Mouse (Mus musculus) neural tube, embryonic 14.5 days (tissue): ENCODE data around the gene Armc9. TPM values are rescaled to one million over a fixed set of nuclear protein-coding genes. Genes with fewer than 3 reads are reported as not detected.
A peak's percentile ranks its signal among the peaks of the same experiment; 100 is the strongest.

ENCODE experiments used
- ATAC-seq: fragments of 200-750 bp; cut with Nextera tagmentation; 2 replicates; pipeline ENCODE4 v1.8.0; 2017; ENCODE audit warnings: low read depth, mild to moderate bottlenecking, moderate TSS enrichment, moderate library complexity
- H3K27ac ChIP-seq: fragments of 300-500 bp; sonication (generic); 2 replicates; pipeline ENCODE4 v1.5.1; 2014; ENCODE audit warnings: low read depth, mild to moderate bottlenecking, control low read depth, low read length, moderate library complexity, mixed read lengths
- H3K27me3 ChIP-seq: fragments of 300-500 bp; sonication (generic); 2 replicates; pipeline ENCODE4 v1.6.1; 2014; ENCODE audit warnings: low read length; ENCODE audit not compliant: control insufficient read depth, insufficient read depth
- H3K36me3 ChIP-seq: fragments of 300-500 bp; sonication (generic); 2 replicates; pipeline ENCODE4 v1.6.1; 2014; ENCODE audit warnings: low read length, mixed read lengths; ENCODE audit not compliant: control insufficient read depth, insufficient read depth
- H3K4me1 ChIP-seq: fragments of 300-500 bp; sonication (generic); 2 replicates; pipeline ENCODE4 v1.6.1; 2014; ENCODE audit warnings: low read length; ENCODE audit not compliant: control insufficient read depth, insufficient read depth
- H3K4me2 ChIP-seq: fragments of 300-500 bp; sonication (generic); 2 replicates; pipeline ENCODE4 v1.6.1; 2014; ENCODE audit warnings: mild to moderate bottlenecking, low read depth, low read length, control low read depth
- H3K4me3 ChIP-seq: fragments of 300-500 bp; sonication (generic); 2 replicates; pipeline ENCODE4 v1.5.1; 2014; ENCODE audit warnings: low read depth, low read length, control low read depth, mixed read lengths
- H3K9ac ChIP-seq: fragments of 300-500 bp; sonication (generic); replicated peaks from 2 replicates; pipeline ENCODE4 v1.6.1; 2014; ENCODE audit warnings: low read depth, mild to moderate bottlenecking, control low read depth, low read length, mixed read lengths
- H3K9me3 ChIP-seq: fragments of 300-500 bp; sonication (generic); 2 replicates; pipeline ENCODE4 v1.6.1; 2016; ENCODE audit warnings: low read length; ENCODE audit not compliant: control insufficient read depth
- WGBS: fragments of 180-500 bp; shearing (Covaris S2); extraction: QIAGEN DNeasy Blood & Tissue Kit; methylation state at CpG from one replicate; pipeline ENCODE4 v1.1.7; 2014; 5-methylcytosine and 5-hydroxymethylcytosine counted together
- polyA plus RNA-seq: library from polyadenylated mRNA; unstranded; fragments of >200 nt; fragmentation: Nextera tagmentation; extraction: Ambion mirVana; gene quantifications from 2 replicates; pipeline ENCODE4 v1.2.1, GENCODE M21; 2014

The Armc9 gene
- polyA plus RNA-seq, result 38.4 and 39.8 TPM in 2 replicates

DNA sequence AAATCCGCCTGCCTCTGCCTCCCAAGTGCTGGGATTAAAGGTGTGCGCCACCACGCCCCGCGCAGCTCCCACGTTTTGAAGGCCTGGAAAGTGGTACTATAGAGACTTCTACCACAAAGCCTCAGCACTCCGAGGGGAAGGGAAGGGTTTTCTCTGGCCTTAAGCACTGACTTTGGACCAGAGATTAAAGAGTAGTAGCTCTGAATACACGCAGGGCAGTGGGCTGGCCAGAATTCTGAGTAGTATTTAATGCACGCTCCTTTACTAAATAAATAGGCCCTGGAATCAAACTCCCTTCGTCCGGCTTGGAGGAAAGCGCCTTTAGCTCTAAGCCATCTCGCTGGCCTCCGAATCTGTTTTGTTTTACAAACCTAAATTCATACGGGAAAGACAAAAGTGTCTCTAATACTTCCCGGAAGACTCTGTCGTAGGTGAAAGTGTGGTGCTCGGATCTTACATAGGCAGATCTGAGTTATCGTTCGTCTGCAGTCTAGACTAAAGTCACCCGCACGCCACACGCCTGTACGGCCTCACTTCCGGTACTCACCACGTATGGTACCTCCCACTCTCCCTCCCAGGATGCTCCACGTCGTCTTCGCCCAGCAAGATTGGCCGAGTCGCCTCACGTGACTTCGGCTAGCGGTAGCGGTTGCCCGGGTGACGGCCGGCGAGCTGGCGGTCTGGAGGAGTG lies at the start of gene Armc9:
Gene Armc9 (plus strand): TSS at position 648 of the 691 bp plus-strand sequence.
- Histone ChIP-seq H3K4me1 (peaks cover 10% of the 10 kb centered on the region), H3K27ac (peak within 1 kb of the TSS; percentile 67), H3K36me3 (no peaks in the 10 kb centered on the region), H3K27me3 (no peaks in the 10 kb centered on the region), H3K4me2 (peak within 1 kb of the TSS; percentile 60), H3K4me3 (peak within 1 kb of the TSS; percentile 60), H3K9me3 (no peaks in the 10 kb centered on the region), H3K9ac (peak within 1 kb of the TSS; percentile 59)
- peak; percentile 100 for ATAC-seq
- WGBS, result 5% methylated on average over 40 of the region's 40 CpGs

DNA sequence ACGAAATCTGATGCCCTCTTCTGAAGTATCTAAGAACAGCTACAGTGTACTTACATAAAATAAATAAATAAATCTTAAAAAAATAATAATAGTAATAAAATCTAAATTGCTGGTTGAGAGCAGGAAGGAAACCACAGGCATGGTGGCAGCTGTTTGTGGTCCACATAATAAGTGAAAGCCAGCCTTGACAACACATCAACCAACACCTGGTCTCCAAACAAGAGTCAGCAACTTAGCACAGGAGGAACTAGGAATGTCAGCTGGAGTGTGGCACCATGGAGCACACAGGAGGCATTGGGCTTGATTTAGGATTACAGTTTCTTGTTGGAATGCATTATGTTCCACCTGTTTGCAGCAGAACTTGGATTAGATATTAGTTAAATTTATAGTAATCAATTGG lies 49.5 kb upstream of the Armc9 start:
- Histone ChIP-seq H3K27me3 (no peaks in the 10 kb centered on the region), H3K9me3 (no peaks in the 10 kb centered on the region), H3K36me3 (no peaks in the 10 kb centered on the region), H3K9ac (no peak overlapping the region), H3K27ac (no peak overlapping the region), H3K4me3 (no peak overlapping the region), H3K4me2 (no peak overlapping the region), H3K4me1 (no peaks in the 10 kb centered on the region)
- no peak for ATAC-seq
- WGBS, result 93% methylated on average over 1 of the region's 1 CpGs

DNA sequence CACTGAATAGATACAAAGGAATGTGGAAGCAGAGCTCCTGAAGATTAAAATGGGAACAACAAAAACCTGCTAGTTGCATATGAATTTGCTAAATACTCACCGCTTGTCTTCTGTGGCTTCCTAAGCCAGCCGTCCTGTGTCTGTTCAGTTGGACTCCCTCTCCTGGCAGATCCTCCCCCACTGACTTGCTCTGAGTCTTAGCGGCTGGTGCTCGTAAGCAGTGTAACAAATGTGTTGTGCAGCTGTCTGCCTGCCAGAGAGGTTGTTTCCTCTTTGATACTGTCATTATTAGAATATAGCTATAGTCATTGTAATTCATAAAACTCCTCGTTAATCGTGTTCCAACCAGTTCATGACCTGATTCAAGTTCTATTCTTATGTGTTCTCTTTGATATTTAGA lies 42.8 kb upstream of the Armc9 start, which contains the start of gene Htr2b:
Gene Htr2b (minus strand): TSS at position 192 of the 400 bp plus-strand sequence.
- H3K9ac ChIP-seq, result no peak within 1 kb of the TSS
- no peaks in the 10 kb centered on the region for H3K4me1 ChIP-seq
- H3K27me3 ChIP-seq, result no peaks in the 10 kb centered on the region
- no peak within 1 kb of the TSS for H3K4me3 ChIP-seq
- H3K27ac ChIP-seq, result no peak within 1 kb of the TSS
- no peak within 1 kb of the TSS for H3K4me2 ChIP-seq
- 0 out of 2 replicates have a peak, but pooled peaks cover 5% of the 10 kb centered on the region for H3K36me3 ChIP-seq
- 61% methylated on average over 6 of the region's 6 CpGs for WGBS
- no peak for ATAC-seq
- no peaks in the 10 kb centered on the region for H3K9me3 ChIP-seq

DNA sequence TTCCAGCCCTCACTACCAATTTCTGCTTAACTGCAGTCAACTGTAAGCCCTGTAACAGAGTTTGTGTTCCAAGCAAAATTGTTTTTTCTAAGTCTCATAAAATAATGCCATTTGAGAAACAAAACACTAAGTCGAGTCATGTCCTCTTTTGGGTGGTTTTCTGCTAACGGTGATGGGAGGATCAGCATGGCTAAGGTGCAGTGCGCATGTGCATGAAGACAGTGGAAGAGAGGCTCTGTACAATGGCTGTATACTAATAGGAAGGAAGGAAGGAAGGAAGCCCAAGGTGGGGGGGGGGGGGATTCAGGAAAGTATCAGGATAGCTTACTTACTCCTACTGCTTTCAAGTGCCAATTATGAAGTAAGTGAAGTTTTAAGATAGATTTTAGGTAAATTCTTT lies 40.4 kb upstream of the Armc9 start:
- Histone ChIP-seq H3K4me1 (no peaks in the 10 kb centered on the region), H3K27ac (no peak overlapping the region), H3K4me3 (no peak overlapping the region), H3K36me3 (peaks cover 15% of the 10 kb centered on the region), H3K9ac (no peak overlapping the region), H3K9me3 (no peaks in the 10 kb centered on the region), H3K4me2 (no peak overlapping the region), H3K27me3 (no peaks in the 10 kb centered on the region)
- no peak for ATAC-seq
- WGBS, result 90% methylated on average over 3 of the region's 3 CpGs

DNA sequence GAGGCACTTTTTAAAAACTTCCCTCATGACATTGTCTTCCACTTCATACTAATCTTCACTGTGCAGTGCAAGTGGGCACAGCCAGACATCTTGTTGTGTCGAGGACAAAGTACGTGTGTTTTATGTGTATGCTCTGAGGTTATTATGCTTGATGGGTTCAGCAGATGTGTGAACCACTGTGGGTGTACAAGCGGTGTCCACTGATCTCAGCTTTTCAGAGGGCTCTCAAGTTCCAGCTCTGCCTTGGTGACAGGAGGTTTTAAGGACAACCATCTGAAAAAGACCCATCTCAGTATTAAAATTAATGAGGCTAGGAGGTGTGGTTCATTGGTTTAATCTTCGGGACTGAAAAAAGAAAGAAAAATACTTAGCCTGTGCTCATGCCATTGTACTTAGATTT lies 35.0 kb upstream of the Armc9 start:
- Histone ChIP-seq H3K4me3 (no peak overlapping the region), H3K4me1 (no peaks in the 10 kb centered on the region), H3K4me2 (no peak overlapping the region), H3K27ac (no peak overlapping the region), H3K9me3 (no peaks in the 10 kb centered on the region), H3K9ac (no peak overlapping the region), H3K27me3 (no peaks in the 10 kb centered on the region), H3K36me3 (peaks cover 20% of the 10 kb centered on the region)
- 91% methylated on average over 4 of the region's 4 CpGs for WGBS
- ATAC-seq, result no peak

DNA sequence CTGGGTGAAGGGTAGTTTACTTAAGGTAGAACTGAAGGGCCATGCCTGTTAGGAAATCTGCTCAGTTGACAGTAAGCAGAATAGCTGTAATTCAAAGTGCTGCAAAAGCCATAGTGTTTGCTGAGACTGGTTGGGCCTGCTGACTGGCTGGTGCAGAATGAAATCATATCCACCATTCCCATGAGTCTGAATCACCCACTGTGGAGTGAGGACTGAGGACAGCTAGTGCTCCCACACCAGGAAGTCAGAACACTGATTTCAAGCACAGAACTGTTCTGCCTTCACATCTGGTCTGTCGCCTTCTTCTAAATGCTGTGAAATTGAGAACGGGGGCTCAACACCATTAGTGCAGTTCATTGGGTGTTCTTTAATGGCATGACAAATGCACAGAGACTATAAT lies 28.5 kb upstream of the Armc9 start:
- ATAC-seq, result no peak
- Histone ChIP-seq H3K9ac (no peak overlapping the region), H3K4me2 (no peak overlapping the region), H3K36me3 (peaks cover 34% of the 10 kb centered on the region; the same call in 1 of the 2 replicates), H3K9me3 (no peaks in the 10 kb centered on the region), H3K27me3 (no peaks in the 10 kb centered on the region), H3K27ac (no peak overlapping the region), H3K4me3 (no peak overlapping the region), H3K4me1 (no peaks in the 10 kb centered on the region)
- 96% methylated on average over 2 of the region's 2 CpGs for WGBS

DNA sequence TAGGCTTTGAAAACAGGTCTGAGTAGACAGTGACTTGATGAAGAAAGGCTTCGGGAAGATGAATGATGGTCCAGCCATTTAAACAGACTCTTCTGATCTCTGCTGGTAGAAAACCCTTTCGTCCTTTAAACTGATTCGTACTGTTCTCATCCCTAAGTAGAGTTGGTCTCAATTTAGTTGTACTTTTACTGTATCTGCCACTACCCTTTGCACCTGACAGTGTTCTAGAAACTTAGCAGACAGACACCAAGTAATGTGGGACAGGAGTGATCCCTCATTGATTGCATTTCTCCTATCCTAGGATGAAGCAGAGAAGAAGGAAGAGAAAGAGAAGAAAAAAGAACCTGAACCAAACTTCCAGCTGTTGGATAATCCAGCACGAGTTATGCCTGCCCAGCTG lies 21.2 kb upstream of the Armc9 start, which contains the start of gene Gm21972:
Gene Gm21972 (plus strand): TSS at position 301 of the 400 bp plus-strand sequence.
- H3K4me3 ChIP-seq, result no peak within 1 kb of the TSS
- H3K36me3 ChIP-seq, result peaks cover 51% of the 10 kb centered on the region
- H3K4me1 ChIP-seq, result no peaks in the 10 kb centered on the region
- no peak for ATAC-seq
- no peaks in the 10 kb centered on the region for H3K27me3 ChIP-seq
- no peak within 1 kb of the TSS for H3K9ac ChIP-seq
- no peak within 1 kb of the TSS for H3K27ac ChIP-seq
- no peaks in the 10 kb centered on the region for H3K9me3 ChIP-seq
- WGBS, result 95% methylated on average over 4 of the region's 4 CpGs
- no peak within 1 kb of the TSS for H3K4me2 ChIP-seq

DNA sequence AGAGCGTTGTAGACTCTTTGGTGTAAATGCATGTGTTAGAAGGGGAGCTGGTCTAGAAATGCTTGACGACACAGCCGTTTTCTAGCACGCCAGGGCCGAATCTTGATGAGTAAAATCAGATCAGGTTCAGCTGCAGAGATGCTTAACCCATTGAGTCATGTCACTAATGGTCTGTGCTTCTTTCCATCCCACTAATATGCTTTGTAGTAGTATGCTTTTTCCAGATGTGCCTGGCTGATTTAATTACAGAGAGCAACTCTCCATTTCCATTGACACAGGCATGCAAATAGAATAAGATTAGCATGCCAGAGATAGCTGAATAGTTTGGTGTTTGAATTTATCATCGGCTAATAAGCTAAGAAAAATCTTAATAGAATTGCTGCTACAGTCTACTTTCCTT lies 19.3 kb upstream of the Armc9 start:
- no peak overlapping the region for H3K4me3 ChIP-seq
- no peaks in the 10 kb centered on the region for H3K27me3 ChIP-seq
- H3K36me3 ChIP-seq, result peaks cover 39% of the 10 kb centered on the region
- H3K27ac ChIP-seq, result no peak overlapping the region
- no peaks in the 10 kb centered on the region for H3K4me1 ChIP-seq
- H3K9ac ChIP-seq, result no peak overlapping the region
- H3K9me3 ChIP-seq, result no peaks in the 10 kb centered on the region
- ATAC-seq, result no peak
- 82% methylated on average over 6 of the region's 6 CpGs for WGBS
- no peak overlapping the region for H3K4me2 ChIP-seq

DNA sequence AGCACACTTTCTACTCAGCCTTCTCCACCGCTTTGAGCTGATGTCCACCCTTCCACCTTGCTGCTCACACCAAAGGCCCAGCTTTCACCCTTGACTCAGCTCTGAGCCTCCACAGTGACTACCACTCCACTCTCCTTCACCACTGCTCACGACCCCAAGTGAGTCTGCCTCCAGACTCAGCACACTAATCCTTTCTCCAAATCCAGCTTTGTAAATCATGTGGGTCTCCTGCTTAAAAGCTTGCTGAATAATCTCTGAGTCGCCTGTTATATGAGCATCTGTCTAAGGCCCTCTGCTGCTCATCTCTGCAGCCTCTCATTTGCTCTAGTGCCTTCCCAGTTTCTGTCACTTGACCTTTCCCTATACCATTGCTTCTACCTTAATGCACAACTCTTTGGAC lies 13.5 kb upstream of the Armc9 start:
- no peak for ATAC-seq
- Histone ChIP-seq H3K36me3 (peaks cover 18% of the 10 kb centered on the region), H3K4me3 (no peak overlapping the region), H3K9me3 (no peaks in the 10 kb centered on the region), H3K4me2 (no peak overlapping the region), H3K27ac (no peak overlapping the region), H3K4me1 (no peaks in the 10 kb centered on the region), H3K27me3 (no peaks in the 10 kb centered on the region), H3K9ac (no peak overlapping the region)
- 91% methylated on average over 3 of the region's 3 CpGs for WGBS
